Mouse (Mus musculus) heart, postnatal 4 days (tissue): ENCODE data around the gene Tnp1. TPM values are rescaled to one million over a fixed set of nuclear protein-coding genes. Genes with fewer than 3 reads are reported as not detected.
A peak's percentile ranks its signal among the peaks of the same experiment; 100 is the strongest.

Experiments
- DNase-seq: peaks from one replicate; pipeline ENCODE4 v3.0.0; 2021
- total RNA-seq, 2 experiments: library from RNA; stranded (reverse); gene quantifications; 2 replicates each; pipeline ENCODE4 v1.2.3; 2021

The Tnp1 gene
- not detected for total RNA-seq

DNA sequence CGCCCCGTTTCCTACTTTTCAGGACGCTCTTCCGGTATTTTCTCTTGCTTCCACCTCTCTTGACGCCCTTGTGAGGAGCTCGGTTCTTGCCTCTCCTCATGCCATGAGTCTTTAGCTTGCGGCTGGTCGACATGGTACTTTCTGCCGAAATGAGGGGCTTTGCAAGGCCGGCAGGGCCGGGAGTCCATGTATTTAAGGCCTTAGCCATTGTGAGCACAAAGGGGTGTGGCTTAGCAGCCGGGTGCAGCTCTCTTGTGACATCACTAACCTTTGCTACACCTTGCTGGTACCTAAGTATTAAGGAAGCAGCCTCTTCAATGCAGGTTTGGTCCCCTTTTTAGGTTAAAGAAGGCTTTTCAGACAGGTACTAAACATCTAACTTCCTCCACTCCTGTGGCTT, at the start of gene Tnp1:
Gene Tnp1 (minus strand): TSS at position 179 of the 400 bp plus-strand sequence.
- DNase-seq, result no peak

DNA sequence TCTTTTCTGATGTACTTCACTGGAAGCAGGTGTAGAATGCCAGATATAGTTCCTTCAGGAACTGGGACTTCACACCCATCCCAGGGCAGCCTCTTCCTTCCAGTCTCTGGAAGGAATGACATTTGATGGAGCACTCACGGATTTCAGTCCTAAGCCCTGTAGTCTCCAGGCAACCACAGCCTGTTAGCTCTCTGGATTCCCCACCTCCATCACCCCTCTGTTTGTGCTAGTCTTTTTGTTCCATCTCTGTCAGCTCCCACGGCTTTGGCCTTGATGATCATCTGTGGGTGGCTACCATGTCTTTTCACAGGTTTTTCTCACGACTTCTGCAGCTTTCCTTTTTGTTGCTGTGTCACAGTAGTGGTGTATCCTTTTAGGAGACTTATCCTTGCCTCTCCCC, 48.6 kb upstream of the Tnp1 start:
- no peak for DNase-seq

DNA sequence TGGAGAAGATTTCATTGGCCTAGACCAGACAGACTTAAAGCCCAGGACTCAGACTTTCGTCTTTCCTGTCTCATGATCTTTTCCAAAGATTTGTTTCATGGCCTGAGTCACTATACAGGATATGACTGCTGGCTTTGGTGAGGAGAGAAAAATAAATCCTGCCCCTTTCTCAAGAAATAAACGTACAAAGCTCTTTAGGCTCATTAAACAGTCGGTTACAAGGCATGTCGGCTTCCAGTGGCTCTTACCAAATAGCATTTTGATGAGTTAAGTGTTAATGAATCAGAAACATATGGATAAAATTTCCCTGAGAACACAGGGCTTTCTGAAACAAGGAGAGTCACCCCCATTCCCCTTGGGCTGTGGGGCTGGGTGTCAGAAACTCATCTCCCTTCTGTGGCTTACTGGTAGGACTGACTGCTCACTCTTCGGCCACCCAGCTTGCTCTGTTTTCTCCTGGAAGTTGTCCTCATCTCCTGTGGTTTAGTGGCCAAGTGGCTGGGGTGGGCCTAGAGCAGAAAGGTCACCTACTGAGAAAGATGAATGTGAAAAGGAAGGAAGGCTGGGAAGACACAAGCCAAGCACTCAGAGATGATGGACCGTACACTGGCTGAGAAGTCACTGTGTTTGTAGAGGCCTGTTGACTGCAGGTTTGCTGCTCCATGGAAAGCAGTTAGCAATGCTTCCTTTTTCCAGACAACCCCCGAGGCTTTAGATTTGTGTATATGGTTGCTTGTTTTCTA, 46.0 kb upstream of the Tnp1 start:
- no peak for DNase-seq

DNA sequence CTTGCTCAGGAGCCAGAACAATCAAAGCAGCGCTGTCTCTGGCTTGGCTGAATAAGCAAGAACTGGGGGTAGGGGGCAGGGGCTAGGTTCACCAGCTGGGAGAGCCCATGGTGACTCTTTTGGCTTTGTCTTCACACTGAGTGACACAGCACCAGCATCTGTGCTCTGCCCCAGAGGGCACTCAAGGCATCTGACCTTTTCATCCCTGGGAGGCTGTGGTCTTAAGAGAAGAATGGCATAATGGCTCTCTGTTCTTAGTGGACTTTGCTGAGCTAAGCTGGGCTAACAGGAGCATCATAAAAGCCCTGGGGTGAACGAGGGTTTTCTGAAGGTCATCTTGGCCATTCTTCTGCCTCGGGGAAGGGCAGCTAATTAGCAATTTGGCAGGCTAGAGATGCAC, 44.6 kb upstream of the Tnp1 start:
- no peak for DNase-seq

DNA sequence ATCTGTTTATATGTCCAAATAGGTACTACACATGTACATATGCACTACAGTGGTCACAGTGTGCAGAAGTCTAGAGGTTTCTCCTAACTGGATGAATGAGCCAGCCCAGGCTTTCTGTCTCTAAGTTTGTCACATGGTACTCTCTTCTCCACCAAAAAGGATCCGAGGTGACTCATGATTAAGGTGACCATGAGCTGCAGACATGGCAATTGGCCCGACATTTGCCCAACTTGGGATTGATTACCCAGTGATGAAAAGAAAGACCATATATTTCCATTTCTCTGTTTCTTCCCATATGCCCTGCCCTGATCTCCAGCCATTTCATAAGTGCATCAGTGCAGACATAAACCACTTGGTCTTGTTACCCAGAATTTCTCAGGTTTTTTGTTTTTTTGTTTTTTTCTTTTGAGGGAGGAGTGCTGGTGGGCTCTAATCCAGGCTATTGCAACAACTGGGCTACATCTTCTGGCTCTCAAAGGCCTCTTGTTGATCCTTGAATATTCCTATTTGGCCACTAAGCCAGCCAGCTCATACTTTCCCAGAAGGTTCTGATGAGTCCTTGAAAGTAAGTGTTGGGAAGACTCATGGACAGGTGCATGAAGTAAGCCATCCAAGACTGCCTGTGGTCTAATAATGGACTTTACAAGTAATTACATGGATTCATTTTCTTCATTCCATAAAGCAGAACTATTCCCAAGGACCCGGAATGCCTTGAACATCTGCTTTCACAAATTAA, 40.7 kb upstream of the Tnp1 start:
- DNase-seq, result no peak

DNA sequence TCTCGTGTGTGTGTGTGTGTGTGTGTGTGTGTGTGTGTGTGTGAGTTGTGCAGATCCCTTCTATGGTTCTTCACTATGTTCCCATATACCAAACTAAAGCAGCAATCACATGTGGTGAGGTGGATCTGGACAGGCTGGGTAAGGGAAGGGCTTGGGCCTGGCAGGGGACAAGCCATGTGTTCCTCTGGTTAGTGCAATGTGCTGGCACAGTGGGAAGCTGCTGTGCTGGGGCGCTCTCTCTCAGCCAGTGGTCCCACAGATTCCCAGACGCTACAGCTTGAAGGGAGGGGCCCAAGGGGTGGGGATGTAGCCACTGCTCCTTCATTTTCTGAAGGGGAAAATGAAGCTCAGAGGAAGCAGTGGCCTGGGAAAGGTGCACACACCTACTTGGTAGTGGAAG, 40.1 kb upstream of the Tnp1 start:
- DNase-seq, result no peak

DNA sequence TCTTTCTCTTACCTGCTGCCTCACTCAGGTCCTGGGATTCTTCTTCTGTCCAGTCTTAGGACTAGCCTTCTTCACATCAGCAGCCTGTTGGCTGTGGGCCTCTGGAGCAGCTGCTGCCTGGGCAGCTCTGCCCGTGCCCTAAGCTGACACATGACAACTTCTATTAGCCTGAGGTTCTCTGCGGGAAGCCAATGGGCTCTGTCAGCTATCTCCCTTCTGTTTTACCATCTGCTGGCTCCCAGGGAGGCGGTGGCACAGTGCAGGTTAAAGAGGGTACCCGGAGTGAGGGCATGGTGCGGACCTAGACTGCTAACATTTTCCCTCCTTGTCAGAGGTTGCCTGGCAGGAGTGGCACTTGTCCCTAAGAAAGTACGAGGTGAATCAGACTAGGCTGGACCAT, 39.5 kb upstream of the Tnp1 start:
- no peak for DNase-seq

DNA sequence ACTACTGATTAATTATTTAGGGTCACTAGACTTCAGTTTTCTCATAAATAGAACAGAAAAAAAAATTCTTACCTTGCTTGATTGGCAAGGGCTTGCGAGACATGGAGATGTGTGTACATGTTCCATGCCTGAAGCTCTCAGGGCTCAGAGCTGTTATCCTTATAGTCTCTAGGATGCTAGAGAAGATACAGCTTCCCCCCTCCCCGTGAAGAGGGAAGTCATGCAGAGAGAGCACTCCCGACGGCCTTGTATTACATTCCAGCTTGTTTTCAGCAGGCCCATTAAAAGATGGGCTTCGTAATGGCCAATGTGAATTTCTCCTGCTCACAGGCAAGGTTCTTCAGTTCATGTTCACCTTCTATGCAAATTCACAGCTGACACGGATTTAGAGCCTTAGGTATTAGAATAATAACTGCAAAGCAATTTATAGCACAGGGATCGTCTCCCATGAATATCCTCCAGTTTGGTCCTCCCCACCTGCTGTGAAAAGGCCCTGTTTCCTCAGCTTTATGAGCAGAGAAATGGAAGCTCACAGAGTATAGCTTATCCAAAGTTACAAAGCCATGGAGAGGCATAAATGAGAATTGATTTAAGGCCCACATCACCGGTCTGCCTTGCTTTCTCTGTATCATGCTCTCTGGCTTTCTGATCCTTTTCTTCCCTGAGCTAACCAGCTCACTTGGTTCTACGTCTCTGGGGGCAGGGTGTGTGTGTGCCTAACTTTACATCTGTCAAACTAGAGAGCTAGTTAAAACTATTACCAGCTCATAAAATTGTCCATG, 38.0 kb upstream of the Tnp1 start:
- DNase-seq, result no peak

DNA sequence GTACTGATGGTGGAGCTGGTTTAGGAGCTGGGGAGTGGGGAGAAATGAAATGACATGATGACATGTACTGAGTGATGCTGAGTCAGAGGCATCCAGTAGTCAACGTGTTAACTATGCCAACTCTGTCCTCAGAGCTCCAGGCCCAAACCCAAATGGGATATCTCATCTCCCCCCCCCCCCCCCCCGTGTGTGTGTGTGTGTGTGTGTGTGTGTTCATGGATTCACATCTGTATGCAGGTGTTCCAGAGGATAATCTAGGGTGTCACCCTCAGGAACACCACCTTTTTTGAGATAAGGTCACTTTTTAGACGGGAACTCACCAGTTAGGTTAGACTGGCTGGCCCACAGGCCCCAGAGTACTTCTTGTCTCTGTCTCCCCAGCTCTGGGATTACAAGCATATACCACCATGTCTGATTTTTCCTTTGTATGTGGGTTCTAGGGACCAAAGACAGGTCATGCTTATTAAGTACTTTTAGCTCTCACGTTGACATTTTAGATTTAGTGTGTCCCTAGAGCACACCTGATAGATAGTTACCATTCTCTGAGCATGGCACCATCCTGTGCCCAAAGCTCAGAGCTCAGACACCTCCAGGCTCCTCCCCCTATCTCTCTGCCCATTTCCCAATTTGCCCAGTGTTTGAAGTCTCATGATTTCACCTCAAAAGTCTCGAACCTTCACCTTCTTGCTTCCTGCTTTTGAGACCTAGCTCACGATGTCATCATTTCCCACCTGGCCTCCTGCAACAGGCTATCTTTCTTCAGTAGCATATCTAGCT, 31.4 kb upstream of the Tnp1 start:
- no peak for DNase-seq

DNA sequence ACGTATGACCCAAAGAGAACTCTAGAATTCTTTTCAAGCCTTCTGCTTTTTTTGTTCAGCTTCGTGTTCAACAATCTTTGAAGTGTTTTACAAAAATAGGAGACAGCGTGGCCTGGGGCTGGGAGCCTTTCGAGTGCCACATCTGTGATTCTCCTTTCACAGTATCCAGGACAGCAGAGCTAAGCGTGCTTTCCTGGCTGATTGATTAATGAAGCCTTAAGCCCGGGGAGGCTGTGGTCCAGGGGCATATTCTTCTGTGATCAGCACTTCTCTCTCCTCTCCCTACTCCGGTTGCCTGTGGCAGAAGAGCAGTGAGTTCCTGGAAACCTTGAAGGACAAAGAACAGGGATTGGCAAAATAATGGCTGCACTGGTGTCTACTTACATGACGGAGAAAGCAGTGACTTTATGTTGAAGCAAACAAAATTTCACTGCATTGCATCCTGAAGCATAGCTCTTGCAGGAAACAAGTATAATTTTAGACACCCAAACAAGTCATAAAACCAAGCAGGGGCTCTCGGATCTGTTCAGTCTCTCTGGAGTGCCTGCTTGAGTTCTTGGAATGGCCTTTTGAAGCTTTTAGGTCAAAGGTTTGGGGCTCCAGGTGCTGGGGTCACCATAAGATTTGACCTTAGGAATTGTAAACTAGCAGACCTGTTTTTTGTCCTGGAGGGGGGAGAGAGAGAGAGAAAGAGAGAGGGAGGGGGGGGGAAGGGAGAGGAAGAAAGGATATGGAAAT, 30.4 kb upstream of the Tnp1 start:
- DNase-seq, result no peak

DNA sequence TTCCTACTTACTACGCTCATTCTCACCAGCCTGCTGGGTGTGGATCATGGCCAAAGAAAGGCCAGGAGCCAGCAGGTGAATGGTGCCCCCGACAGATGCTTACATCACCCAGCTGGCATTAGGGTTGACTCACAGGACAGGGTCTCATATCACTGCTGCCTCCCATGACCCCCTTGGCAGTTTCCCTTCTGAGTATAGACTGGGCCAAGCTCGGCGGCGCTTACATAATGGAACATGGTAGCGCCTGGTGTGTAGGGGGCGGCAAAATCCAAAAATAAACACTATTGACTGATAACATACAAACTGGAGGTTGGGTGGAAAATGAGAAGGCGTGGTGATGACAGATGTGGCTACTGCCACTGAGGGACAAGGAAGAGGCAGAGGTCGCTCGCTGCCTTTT, 28.0 kb upstream of the Tnp1 start:
- DNase-seq, result peak; percentile 61

DNA sequence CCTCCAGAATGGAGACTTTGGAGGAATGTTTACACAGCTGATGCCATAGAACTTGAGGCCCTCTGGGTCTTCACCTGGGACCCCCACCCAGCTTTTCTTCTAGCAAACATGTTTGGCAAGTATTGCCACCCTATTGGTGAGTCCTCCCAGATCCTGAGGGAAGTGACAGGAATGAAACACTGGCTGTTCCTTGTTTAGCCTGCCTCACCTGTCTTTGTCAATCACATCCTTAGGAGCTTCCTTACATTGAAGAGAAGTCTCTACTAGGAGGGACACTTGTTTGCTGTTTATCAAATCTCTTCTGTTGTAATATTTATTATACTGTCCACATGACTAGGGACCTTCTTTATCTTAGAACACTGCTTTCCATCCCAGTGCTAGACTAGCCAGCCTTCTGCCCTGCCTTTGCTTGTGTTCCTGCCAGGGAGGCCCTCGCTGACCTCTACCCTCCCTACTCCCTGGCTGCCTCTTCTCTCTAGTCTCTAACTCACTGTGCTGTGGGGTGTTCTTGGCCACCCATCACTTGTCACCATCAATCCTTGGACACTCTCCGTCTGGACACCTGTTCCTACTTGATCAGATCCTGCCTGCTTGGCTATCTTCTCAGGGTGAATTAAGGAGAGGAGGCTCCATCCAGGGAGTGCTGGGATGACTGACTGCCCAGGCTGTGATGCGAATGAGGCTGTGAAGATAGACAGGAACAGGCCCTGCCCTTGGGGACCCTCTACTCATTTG, 25.1 kb upstream of the Tnp1 start:
- no peak for DNase-seq

DNA sequence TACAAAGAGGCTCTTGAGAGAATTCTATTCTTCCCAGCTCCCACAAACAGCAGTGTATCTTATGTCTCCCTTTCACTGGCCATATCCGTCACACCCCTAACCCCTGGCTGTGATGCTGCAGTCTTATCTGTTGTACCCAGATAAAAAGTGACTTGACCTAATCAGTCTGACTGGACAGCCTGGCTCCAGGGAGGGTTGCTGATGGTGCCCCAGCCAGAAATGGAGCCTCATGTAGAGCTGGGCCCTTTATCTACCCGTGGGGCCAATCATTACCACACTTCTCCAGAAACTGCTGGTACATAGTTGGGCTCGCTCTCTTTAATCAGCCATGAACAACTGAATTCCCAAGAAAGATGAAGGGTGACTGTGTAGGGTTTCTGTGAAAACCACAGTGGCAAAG, 22.8 kb upstream of the Tnp1 start:
- DNase-seq, result no peak

DNA sequence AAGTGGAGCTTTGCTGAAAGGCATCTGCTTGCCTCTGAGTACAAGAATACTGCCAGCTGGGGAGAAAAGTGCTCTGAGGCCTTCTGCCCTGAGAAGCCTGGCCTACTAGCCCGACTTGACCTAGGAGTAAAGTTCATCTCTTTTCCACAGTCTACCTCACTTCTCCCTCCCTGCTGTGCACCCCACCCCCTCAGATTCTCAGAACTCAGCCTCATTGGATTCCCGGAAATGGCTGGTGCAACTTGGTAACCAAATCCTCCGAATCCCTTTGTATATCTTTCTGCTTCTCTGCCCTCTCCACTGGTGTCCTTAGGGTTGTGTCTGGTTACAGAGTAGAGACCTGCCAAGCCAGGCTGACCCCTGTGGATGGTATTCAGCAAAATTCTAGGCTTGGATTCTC, 20.8 kb upstream of the Tnp1 start:
- no peak for DNase-seq

DNA sequence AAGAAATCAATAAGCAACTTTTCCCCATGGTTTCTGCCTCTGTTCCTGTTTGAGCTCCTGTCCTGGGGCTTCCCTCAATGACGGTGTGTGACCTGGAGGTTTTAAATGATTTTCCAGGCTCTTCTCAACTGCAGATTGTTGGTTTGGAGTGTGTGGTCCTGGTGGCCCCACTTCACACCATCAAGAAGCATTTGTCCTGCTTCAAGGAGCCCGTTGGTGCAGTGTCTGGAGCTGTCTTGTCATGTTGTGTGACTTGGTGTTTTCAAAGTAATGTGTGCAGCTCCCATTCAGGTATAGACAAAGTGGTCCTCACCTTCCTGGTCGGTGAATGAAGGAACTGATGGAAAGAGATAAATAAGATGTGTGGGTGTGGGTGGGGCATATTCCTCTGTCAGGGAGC, 20.0 kb upstream of the Tnp1 start:
- DNase-seq, result no peak

DNA sequence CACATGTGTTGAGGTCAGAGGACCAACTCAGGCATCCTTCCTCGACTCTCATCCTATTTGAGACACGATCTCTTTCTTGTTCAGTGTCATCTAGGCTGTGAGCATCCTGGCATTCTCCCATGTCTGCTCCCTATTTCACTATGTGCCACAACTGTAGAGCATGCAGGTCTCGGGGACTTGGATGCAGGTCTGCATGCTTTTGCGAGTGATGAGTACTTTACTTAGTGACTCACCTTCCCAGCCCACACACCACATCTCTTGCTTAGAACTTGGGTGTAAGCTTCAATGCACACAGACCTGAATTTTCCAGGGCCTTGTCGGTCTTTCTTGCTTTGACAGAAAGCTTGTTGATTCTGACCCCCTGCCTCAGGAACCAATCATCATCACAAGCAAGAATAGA, 16.8 kb upstream of the Tnp1 start:
- DNase-seq, result no peak

DNA sequence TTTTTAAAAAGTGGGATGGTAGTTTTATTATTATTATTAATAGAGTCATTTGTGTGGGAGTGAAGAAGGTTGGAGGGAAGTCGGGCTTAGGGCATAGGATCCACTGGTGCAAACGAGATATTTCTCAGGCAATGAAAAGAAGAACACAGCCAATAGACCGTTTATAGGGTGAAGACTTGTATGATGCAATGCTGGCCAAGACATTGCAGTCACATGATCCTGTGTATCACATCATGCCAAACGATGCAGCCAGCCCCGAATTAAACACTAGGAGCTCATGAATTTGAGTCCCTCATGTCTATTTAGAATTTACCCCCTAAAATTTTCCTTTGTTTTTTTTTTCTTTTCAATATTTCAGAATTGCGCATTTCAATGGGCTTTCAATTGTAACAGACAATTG, 13.0 kb upstream of the Tnp1 start:
- no peak for DNase-seq

DNA sequence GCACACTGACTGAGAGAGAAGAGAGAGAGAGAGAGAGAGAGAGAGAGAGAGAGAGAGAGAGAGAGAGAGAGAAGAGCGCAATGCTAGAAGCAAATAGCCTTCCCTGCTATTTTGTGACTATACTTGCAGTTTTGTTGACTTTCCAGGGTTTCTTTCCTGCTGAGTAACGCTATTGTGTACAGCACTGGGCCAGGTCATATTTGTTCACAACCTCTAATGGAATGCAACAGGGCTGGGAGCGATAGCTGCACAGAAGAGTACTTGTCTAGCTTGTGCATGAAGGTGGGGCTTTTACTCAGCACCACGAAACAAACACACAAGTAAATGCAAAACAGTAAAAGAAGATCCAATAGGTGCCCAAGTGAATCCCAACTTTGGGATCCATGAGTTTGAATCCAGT, 11.7 kb upstream of the Tnp1 start:
- no peak for DNase-seq

DNA sequence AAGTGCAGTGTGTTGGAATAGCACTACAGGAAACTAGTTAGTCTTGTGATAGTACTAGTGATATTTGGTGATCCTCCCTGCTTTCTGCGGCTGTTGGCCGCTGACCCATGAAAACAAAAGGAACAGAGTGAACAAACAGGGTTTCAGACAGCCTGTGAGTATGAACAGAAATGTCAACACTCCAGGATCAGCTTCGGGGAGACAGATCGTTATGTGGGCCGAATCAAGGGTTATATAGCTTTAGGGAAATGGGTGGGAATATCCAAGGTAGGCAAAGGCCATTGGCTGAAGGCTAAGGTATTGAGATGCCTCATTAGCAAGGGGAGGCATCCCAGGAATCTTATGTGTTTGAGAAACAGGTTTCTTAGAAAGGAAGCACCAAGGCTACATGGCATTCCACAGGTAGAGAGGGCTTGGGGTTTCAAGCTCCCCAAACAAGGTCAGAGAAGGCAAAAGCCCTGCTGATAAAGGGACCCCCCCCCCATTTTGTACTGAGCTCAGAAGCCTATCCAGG, 11.1 kb upstream of the Tnp1 start:
- DNase-seq, result no peak

DNA sequence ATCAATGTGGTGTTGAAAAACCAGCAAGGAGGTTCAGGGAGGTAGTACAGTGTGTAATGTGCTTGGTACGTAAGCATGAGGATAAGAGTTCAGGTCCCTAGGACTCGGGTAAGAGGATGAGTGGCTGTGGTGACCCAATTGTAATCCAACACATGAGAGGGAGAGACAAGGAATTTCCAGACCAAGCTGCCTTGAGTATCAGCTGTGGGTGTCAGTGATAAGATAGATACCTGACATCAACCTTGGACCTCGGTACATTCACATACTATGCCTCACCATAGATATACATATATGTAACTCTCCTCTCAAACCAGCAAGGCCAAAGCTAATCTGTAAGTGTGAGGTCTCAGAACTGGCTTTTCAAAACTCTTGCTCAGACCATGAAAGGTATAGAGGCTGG, 10.4 kb upstream of the Tnp1 start:
- DNase-seq, result no peak

DNA sequence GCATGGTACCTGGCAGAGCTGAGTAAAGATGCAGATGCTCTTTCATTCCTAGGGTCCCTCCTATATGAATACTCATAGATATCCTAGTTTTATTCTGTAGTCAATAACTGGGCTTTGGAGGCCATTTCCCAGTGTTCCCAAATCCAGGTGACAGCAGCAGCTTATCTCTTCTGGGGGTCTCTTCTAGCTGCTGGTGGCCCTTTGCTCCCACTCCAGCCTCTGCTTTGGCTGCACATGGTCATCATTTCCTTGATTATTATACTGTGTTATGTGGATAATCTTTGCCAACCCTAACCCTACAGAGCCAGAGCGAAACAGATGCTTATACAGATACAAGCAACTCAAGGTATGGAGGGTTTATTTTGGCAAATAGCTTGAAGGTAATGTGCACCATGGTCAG, 8.9 kb downstream of the Tnp1 start:
- no peak for DNase-seq
